Mouse (Mus musculus) megakaryocyte, adult 5-6 weeks (primary cell): ENCODE results near the gene Cd164. TPM values are rescaled to one million over a fixed set of nuclear protein-coding genes. Genes with fewer than 3 reads are reported as not detected.

Source experiments
- ATAC-seq: 2 replicates; pipeline ENCODE4 v1.8.0; 2016; ENCODE audit warnings: mild to moderate bottlenecking, inconsistent platforms; ENCODE audit not compliant: poor library complexity, severe bottlenecking
- total RNA-seq, 2 experiments: library from RNA; stranded (forward) in 1 of 2; stranded (reverse) in 1 of 2; fragments of 153-499, 151-499 nt in 1 of 2; fragments of 221-1000, 200-1000 nt in 1 of 2; gene quantifications; 2 replicates each; pipeline versions ENCODE4 v1.2.3 to v1.2.4; 2015 to 2017

Cd164 gene
- total RNA-seq (2015) (161 and 188 TPM in 2 replicates), total RNA-seq (2017) (115 and 135 TPM in 2 replicates)

DNA sequence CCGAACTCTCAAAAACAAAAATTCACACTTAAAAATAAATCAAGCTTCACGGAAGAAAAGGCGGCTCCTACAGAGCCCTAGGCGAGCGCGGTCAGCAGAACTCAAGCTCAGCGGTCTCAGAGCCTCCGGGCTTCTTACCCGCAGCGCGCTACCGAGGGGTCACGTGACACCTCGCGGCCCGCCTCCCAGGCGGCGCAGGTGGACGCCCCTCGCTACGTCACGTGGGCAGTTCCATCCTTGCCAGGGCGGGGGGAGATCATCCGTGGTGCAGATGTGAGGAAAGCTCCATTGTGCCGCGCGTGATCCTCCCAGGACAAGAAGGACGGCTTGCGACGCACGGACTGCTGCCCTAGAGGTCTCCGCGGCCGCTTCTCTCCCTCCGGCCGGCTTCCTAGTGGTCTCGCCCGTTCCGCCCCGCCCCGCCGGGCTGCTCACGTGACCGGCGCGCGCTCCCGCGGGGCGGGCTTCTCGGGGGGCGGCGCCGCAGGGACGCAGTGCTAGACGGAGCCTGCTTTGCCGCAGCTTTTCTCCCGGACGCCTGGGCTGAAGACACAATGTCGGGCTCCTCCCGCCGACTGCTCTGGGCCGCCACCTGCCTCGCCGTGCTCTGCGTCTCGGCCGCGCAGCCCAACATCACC, at the start of gene Cd164:
Gene Cd164, plus strand, starts transcription at position 434 of the 638 bp plus-strand sequence.
- ATAC-seq = peak; percentile 72

- ATAC-seq = no peak
Measured at GRCm38 (mm10) chr10:41470693-41471092, 48.5 kb upstream of the Cd164 start.

GRCm38 (mm10) chr10:41472534-41472933, 46.7 kb upstream of the Cd164 start:
- no peak for ATAC-seq

DNA sequence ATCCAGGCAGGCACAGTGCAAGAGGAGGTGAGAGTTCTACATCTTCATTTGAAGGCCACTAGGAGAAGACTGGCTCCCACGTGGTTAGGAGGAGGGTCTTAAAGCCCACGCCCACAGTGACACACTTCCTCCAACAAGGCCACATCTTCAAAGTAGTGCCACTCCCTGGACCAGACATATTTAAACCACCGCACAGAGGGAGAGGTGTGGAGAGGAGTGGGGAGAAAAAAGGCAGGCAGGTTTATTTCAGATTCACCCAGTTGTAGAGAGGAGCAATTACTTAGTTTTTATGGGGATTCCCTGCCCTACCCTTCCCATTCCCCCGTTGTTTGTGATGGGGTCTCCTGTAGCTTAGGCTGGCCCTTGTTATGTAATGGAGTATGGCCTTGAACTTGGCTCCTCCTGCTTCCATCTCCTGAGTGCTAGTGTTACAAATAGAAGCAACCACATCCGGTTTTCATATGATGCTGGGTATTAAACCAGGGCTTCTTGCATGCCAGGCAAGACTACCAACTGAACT, 46.2 kb upstream of the Cd164 start:
- ATAC-seq = peak; percentile 11; the same call in 1 of the 2 replicates

- ATAC-seq = peak; percentile 62
Measured at GRCm38 (mm10) chr10:41473782-41474468, 45.3 kb upstream of the Cd164 start.

- no peak for ATAC-seq
Measured at GRCm38 (mm10) chr10:41474981-41475391, 44.2 kb upstream of the Cd164 start.

GRCm38 (mm10) chr10:41476171-41477017, 42.8 kb upstream of the Cd164 start, which contains the start of gene Mical1:
Mical1 (plus strand) TSS chr10:41476314.
- peak; percentile 50 for ATAC-seq

DNA sequence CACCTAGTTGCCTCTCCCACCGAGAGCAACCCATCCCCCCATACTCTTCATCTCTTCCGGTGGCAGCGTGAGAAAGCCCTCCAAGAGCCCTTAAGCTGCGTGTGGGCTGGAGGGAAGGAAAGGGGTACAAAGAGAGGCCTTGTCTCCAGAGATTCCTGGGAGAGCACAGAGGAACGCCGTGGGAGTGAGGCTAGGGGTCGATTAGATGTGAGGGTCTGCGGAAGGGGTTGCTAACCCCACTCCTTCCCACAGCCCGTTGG, 42.3 kb upstream of the Cd164 start:
- ATAC-seq = 0 out of 2 replicates have a peak, but pooled peaks have one; percentile 0

GRCm38 (mm10) chr10:41477278-41478181, 41.7 kb upstream of the Cd164 start:
- peak; percentile 44 for ATAC-seq

DNA sequence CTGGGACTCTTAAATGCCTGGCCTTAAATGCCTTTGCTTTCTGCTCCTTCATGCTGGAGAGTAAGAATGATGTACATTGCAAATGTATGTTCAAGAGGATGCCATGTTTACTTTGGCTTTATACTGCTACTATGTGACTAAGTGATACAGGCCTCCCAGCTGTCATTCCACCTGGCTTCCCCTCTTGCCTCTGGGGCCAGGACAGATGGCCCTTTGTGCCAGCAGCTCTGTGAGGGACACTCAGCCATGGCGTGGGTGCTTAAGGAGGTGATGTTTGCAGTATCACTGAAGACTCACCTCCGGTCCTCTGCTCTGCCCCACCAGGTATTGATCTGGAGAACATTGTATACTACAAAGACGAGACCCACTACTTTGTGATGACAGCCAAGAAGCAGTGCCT, 39.3 kb upstream of the Cd164 start:
- no peak for ATAC-seq

- ATAC-seq = no peak
Measured at GRCm38 (mm10) chr10:41480938-41481880, 38.0 kb upstream of the Cd164 start.

- ATAC-seq = no peak
Measured at GRCm38 (mm10) chr10:41482446-41482845, 36.8 kb upstream of the Cd164 start.

DNA sequence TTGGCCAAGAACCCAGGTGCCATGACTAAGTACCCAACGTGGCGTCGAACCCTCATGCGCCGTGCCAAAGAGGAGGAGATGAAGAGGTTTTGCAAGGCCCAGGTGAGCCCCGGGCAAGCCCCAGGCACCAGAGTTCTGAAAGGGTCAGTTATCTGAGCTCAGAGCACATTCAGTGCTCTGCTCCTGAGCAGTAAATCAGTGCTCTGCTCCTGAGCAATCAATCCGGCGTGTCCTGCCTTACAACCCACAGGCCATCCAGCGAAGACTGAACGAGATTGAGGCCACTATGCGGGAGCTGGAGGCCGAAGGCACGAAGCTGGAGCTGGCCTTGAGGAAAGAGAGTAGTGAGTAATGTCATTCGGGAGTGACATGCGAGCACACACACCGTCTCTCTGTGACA, 33.4 kb upstream of the Cd164 start:
- ATAC-seq = no peak

DNA sequence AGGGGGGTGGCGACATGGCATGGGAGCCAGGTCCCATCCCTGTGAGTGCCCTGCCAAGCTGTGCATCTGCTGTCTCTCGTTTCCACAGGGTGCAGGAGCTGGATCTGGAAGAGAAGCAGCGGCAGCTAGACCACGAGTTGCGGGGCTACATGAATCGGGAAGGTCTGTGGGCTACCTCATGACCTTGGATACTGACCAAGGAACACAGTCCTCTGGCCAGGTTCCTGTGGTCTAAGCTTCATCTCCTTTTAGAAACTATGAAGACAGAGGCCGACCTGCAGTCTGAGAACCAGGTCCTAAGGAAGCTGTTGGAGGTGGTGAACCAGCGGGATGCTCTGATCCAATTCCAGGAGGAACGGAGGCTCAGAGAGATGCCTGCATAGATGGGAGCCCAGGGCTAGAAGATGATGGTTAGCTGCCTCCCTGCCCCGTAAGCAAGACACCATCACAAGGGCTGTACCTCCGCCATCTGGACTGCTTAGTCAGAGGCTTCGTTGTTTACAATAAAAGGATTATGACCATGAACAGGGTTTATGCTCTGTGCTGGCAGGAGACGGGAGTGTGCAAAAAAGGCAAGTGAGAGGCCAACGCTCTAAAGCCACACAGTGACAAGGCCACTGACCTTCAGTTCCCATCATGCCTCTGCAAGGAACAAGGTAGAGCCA, 32.6 kb upstream of the Cd164 start:
- no peak for ATAC-seq

GRCm38 (mm10) chr10:41488877-41489276, 30.3 kb upstream of the Cd164 start:
- 0 out of 2 replicates have a peak, but pooled peaks have one; percentile 16 for ATAC-seq

DNA sequence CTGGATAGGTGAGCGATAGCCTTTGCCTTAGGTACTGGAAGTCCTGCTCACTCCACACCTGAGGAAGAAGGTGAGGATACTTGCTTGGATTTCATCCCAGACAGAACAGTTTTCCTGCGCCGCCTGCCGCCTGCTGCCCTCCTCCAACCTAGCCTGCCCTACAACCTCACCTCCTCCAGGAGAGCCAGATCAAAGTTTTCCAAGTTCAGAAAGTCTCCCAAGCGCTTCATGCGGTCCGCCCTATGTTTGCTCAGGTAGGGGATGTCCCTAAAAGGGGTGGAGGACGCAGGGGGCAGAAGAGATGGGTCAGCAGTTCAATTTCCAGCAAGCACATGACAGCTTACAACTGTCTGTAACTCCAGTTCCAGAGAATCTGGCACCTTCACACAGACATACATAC, 29.9 kb upstream of the Cd164 start:
- no peak for ATAC-seq

DNA sequence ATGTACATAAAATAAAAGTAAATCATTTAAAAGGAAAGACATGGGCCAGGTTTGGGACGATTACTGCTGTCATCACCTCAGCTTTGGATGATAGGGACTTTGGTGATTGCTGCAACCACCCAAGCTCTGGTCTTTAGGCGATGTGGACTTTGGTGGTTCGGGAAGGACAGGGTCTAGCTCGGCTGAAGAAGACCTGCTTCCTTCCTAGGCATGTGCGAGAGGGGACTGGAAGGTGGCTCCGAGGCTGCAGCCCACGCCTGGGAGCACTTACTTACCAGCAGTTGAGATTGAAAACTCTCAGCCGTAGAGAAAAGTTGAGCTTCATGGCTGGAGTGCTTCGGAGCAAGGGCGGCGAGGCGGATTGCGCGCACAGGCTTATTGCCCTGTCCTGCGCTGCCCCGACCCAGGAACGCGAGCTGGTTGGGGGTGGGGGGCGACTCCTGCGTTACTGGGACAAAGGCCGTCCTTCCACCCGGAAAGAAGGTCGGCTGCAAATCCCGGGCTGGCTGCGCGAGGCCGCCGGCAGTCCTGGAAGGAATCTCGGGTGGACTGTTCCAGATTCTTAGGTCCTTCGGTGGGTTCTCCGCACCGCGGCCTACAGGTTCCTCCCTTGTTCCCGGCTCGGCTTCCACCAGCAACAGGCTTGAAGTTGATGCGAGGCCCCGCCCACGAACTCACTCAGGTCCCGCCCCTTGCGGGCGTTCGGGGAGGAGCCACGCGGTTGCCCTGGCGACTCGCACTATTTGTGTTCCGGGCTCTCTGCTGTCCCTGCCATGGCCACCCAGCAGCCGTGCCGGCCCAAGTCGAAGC, 29.3 kb upstream of the Cd164 start, which contains the start of the genes Smpd2 and Ppil6:
Gene Smpd2, minus strand, starts transcription at position 662 of the 810 bp plus-strand sequence.
Gene Ppil6, plus strand, starts transcription at position 732 of the 810 bp plus-strand sequence.
- ATAC-seq = peak; percentile 98

GRCm38 (mm10) chr10:41490518-41490873, 28.7 kb upstream of the Cd164 start:
- ATAC-seq = no peak
